Mouse (Mus musculus): ENCODE measurements around the gene Defb46.

GRCm38 (mm10) chr8:19225161-19225560, 14.6 kb upstream of the Defb46 start, which contains the start of gene Defb6:
- TF ChIP-seq CTCF (conservative IDR thresholded peaks at IDR 0.05 in 1 of 2, IDR thresholded peaks at IDR 0.05 in 1 of 2; ENCODE audit: low read depth in 2 of 2, low read length in 2 of 2) = no peak
- TF ChIP-seq MAX (IDR thresholded peaks at IDR 0.05; ENCODE audit: low read length) = no peak
- TF ChIP-seq RCOR1 (conservative IDR thresholded peaks at IDR 0.05; ENCODE audit: low read depth, low read length) = no peak
- TF ChIP-seq NELFE (IDR thresholded peaks at IDR 0.05; ENCODE audit: low read depth, low read length) = no peak
- TF ChIP-seq USF2 (conservative IDR thresholded peaks at IDR 0.05; ENCODE audit: low read depth, low read length) = no peak
- TF ChIP-seq USF1 (IDR thresholded peaks at IDR 0.05; ENCODE audit: low read depth, low read length) = no peak
- no peak for TF ChIP-seq POLR2A (IDR thresholded peaks at IDR 0.05; ENCODE audit: low read depth, low read length)
- no peak for TF ChIP-seq IRF4 (IDR thresholded peaks at IDR 0.05; ENCODE audit: low read depth, low read length)
- no peak for TF ChIP-seq ETS1 (conservative IDR thresholded peaks at IDR 0.05; ENCODE audit: low read depth, low read length)

Data from CH12.LX (cell line).